Mouse (Mus musculus) 3134 (cell line): ENCODE measurements around the gene Ctsk.
"Not testable (repeated sequence)": the region's sequence is repeated elsewhere in the genome, so short reads cannot be mapped to it uniquely, and the experiment has no call there.

Source experiments
- DNase-seq: peaks from one replicate; pipeline ENCODE4 v3.0.0-alpha.2; 2011; ENCODE audit warnings: low spot score; ENCODE audit not compliant: insufficient read length; ENCODE audit errors: extremely low read depth

Gene Ctsk

GRCm38 (mm10) chr3:95523662-95524061 lies 24.6 kb downstream of the Ctsk start:
- DNase-seq, result peak; percentile 26

GRCm38 (mm10) chr3:95524673-95525072 lies 25.6 kb downstream of the Ctsk start:
- peak; percentile 26 for DNase-seq

- DNase-seq, result no peak
Observed at GRCm38 (mm10) chr3:95526111-95526510, 27.1 kb downstream of the Ctsk start.

- DNase-seq, result no peak
Observed at GRCm38 (mm10) chr3:95526622-95527211, 27.7 kb downstream of the Ctsk start, which contains the start of gene Ctss. TSS of gene Ctss (plus strand) at chr3:95526786.

GRCm38 (mm10) chr3:95529814-95530213 lies 30.8 kb downstream of the Ctsk start:
- DNase-seq, result no peak

- no peak for DNase-seq
Observed at GRCm38 (mm10) chr3:95531025-95531424, 32.0 kb downstream of the Ctsk start.

- DNase-seq, result no peak
Observed at GRCm38 (mm10) chr3:95533364-95533763, 34.3 kb downstream of the Ctsk start.

- DNase-seq, result no peak
Observed at GRCm38 (mm10) chr3:95534927-95535326, 35.9 kb downstream of the Ctsk start.

GRCm38 (mm10) chr3:95538936-95539335 lies 39.9 kb downstream of the Ctsk start:
- DNase-seq, result no peak

GRCm38 (mm10) chr3:95539837-95540236 lies 40.8 kb downstream of the Ctsk start:
- DNase-seq, result no peak

- DNase-seq, result not testable (repeated sequence)
Observed at GRCm38 (mm10) chr3:95541186-95541585, 42.1 kb downstream of the Ctsk start.

GRCm38 (mm10) chr3:95542171-95542570 lies 43.1 kb downstream of the Ctsk start:
- DNase-seq, result no peak

- no peak for DNase-seq
Observed at GRCm38 (mm10) chr3:95542981-95543380, 43.9 kb downstream of the Ctsk start.

GRCm38 (mm10) chr3:95550176-95550575 lies 51.1 kb downstream of the Ctsk start:
- no peak for DNase-seq

GRCm38 (mm10) chr3:95553986-95554385 lies 54.9 kb downstream of the Ctsk start:
- DNase-seq, result no peak
